Mouse (Mus musculus): ENCODE measurements around the gene Wasf3. TPM values are rescaled to one million over a fixed set of nuclear protein-coding genes. Genes with fewer than 3 reads are reported as not detected.

Wasf3 gene
- polyA plus RNA-seq, 1 experiment from 2014 or later = 0.50 TPM

- H3K4me1 ChIP-seq (replicated peaks; ENCODE audit: control insufficient read depth, insufficient read depth) = no peaks in the 10 kb centered on the region
- no peaks in the 10 kb centered on the region for H3K9me3 ChIP-seq (ENCODE audit: control insufficient read depth, low read length)
- no peaks in the 10 kb centered on the region for H3K27me3 ChIP-seq (ENCODE audit: control insufficient read depth, insufficient read depth, low read length)
- H3K27ac ChIP-seq (replicated peaks) = no peak overlapping the region
- TF ChIP-seq EP300 (optimal IDR thresholded peaks at IDR 0.05) (no peak), CTCF (IDR thresholded peaks at IDR 0.05; ENCODE audit: low read depth) (no peak)
- no peak overlapping the region for H3K9ac ChIP-seq (ENCODE audit: low read length)
- WGBS = 76% methylated on average over 11 of the region's 11 CpGs
- H3K4me2 ChIP-seq (replicated peaks; ENCODE audit: low read depth) = no peak overlapping the region
- H3K4me3 ChIP-seq (ENCODE audit: low read depth, low read length) = no peak overlapping the region
- DNase-seq (ENCODE audit: low spot score) (no peak), ATAC-seq (ENCODE audit: low FRiP score, low TSS enrichment) (no peak)
- no peaks in the 10 kb centered on the region for H3K36me3 ChIP-seq (ENCODE audit: control insufficient read depth, insufficient read depth, low read length)
Observed at GRCm38 (mm10) chr5:146402311-146402710, 17.5 kb downstream of the Wasf3 start.

- Histone ChIP-seq H3K27me3 (ENCODE audit: control insufficient read depth, insufficient read depth, low read length) (no peaks in the 10 kb centered on the region), H3K9ac (ENCODE audit: low read length) (no peak overlapping the region), H3K27ac (replicated peaks) (no peak overlapping the region), H3K9me3 (ENCODE audit: control insufficient read depth, low read length) (no peaks in the 10 kb centered on the region), H3K4me2 (replicated peaks; ENCODE audit: low read depth) (no peak overlapping the region), H3K36me3 (ENCODE audit: control insufficient read depth, insufficient read depth, low read length) (no peaks in the 10 kb centered on the region), H3K4me3 (ENCODE audit: low read depth, low read length) (no peak overlapping the region), H3K4me1 (replicated peaks; ENCODE audit: control insufficient read depth, insufficient read depth) (no peaks in the 10 kb centered on the region)
- DNase-seq (ENCODE audit: low spot score) (no peak), ATAC-seq (ENCODE audit: low FRiP score, low TSS enrichment) (no peak)
- 57% methylated on average over 2 of the region's 2 CpGs for WGBS
- TF ChIP-seq EP300 (optimal IDR thresholded peaks at IDR 0.05) (no peak), CTCF (IDR thresholded peaks at IDR 0.05; ENCODE audit: low read depth) (no peak)
Observed at GRCm38 (mm10) chr5:146403923-146404322, 19.1 kb downstream of the Wasf3 start.

GRCm38 (mm10) chr5:146406133-146406532, 21.3 kb downstream of the Wasf3 start:
- no peaks in the 10 kb centered on the region for H3K27me3 ChIP-seq (ENCODE audit: control insufficient read depth, insufficient read depth, low read length)
- no peaks in the 10 kb centered on the region for H3K4me1 ChIP-seq (replicated peaks; ENCODE audit: control insufficient read depth, insufficient read depth)
- no peak overlapping the region for H3K4me2 ChIP-seq (replicated peaks; ENCODE audit: low read depth)
- no peaks in the 10 kb centered on the region for H3K36me3 ChIP-seq (ENCODE audit: control insufficient read depth, insufficient read depth, low read length)
- no peak overlapping the region for H3K27ac ChIP-seq (replicated peaks)
- no peak overlapping the region for H3K9ac ChIP-seq (ENCODE audit: low read length)
- ATAC-seq (ENCODE audit: low FRiP score, low TSS enrichment) = no peak
- no peak for DNase-seq (ENCODE audit: low spot score)
- TF ChIP-seq EP300 (optimal IDR thresholded peaks at IDR 0.05) (no peak), CTCF (IDR thresholded peaks at IDR 0.05; ENCODE audit: low read depth) (peak; percentile 38)
- 96% methylated on average over 1 of the region's 1 CpGs for WGBS
- H3K9me3 ChIP-seq (ENCODE audit: control insufficient read depth, low read length) = no peaks in the 10 kb centered on the region
- no peak overlapping the region for H3K4me3 ChIP-seq (ENCODE audit: low read depth, low read length)

- Histone ChIP-seq H3K9me3 (ENCODE audit: control insufficient read depth, low read length) (no peaks in the 10 kb centered on the region), H3K4me3 (ENCODE audit: low read depth, low read length) (no peak overlapping the region), H3K36me3 (ENCODE audit: control insufficient read depth, insufficient read depth, low read length) (no peaks in the 10 kb centered on the region), H3K27ac (replicated peaks) (no peak overlapping the region), H3K4me2 (replicated peaks; ENCODE audit: low read depth) (no peak overlapping the region), H3K27me3 (ENCODE audit: control insufficient read depth, insufficient read depth, low read length) (no peaks in the 10 kb centered on the region), H3K4me1 (replicated peaks; ENCODE audit: control insufficient read depth, insufficient read depth) (no peaks in the 10 kb centered on the region), H3K9ac (ENCODE audit: low read length) (no peak overlapping the region)
- no peak for TF ChIP-seq EP300 (optimal IDR thresholded peaks at IDR 0.05)
- TF ChIP-seq CTCF (IDR thresholded peaks at IDR 0.05; ENCODE audit: low read depth) = no peak
- ATAC-seq (ENCODE audit: low FRiP score, low TSS enrichment) (no peak), DNase-seq (ENCODE audit: low spot score) (no peak)
- WGBS = 37% methylated on average over 3 of the region's 3 CpGs
Observed at GRCm38 (mm10) chr5:146407791-146408190, 23.0 kb downstream of the Wasf3 start.

- ATAC-seq (ENCODE audit: low FRiP score, low TSS enrichment) (no peak), DNase-seq (ENCODE audit: low spot score) (no peak)
- H3K27me3 ChIP-seq (ENCODE audit: control insufficient read depth, insufficient read depth, low read length) = no peaks in the 10 kb centered on the region
- TF ChIP-seq CTCF (IDR thresholded peaks at IDR 0.05; ENCODE audit: low read depth) = no peak
- TF ChIP-seq EP300 (optimal IDR thresholded peaks at IDR 0.05) = no peak
- H3K4me1 ChIP-seq (replicated peaks; ENCODE audit: control insufficient read depth, insufficient read depth) = no peaks in the 10 kb centered on the region
- no peak overlapping the region for H3K4me2 ChIP-seq (replicated peaks; ENCODE audit: low read depth)
- H3K36me3 ChIP-seq (ENCODE audit: control insufficient read depth, insufficient read depth, low read length) = no peaks in the 10 kb centered on the region
- WGBS = 67% methylated on average over 8 of the region's 8 CpGs
- no peak overlapping the region for H3K4me3 ChIP-seq (ENCODE audit: low read depth, low read length)
- H3K9ac ChIP-seq (ENCODE audit: low read length) = no peak overlapping the region
- H3K27ac ChIP-seq (replicated peaks) = no peak overlapping the region
- no peaks in the 10 kb centered on the region for H3K9me3 ChIP-seq (ENCODE audit: control insufficient read depth, low read length)
Observed at GRCm38 (mm10) chr5:146408604-146409003, 23.8 kb downstream of the Wasf3 start.

- no peaks in the 10 kb centered on the region for H3K27me3 ChIP-seq (ENCODE audit: control insufficient read depth, insufficient read depth, low read length)
- no peaks in the 10 kb centered on the region for H3K4me1 ChIP-seq (replicated peaks; ENCODE audit: control insufficient read depth, insufficient read depth)
- ATAC-seq (ENCODE audit: low FRiP score, low TSS enrichment) = no peak
- no peak overlapping the region for H3K27ac ChIP-seq (replicated peaks)
- WGBS = 80% methylated on average over 4 of the region's 4 CpGs
- no peaks in the 10 kb centered on the region for H3K36me3 ChIP-seq (ENCODE audit: control insufficient read depth, insufficient read depth, low read length)
- TF ChIP-seq CTCF (IDR thresholded peaks at IDR 0.05; ENCODE audit: low read depth) (no peak), EP300 (optimal IDR thresholded peaks at IDR 0.05) (no peak)
- no peaks in the 10 kb centered on the region for H3K9me3 ChIP-seq (ENCODE audit: control insufficient read depth, low read length)
- H3K4me3 ChIP-seq (ENCODE audit: low read depth, low read length) = no peak overlapping the region
- no peak for DNase-seq (ENCODE audit: low spot score)
- H3K4me2 ChIP-seq (replicated peaks; ENCODE audit: low read depth) = no peak overlapping the region
- no peak overlapping the region for H3K9ac ChIP-seq (ENCODE audit: low read length)
Observed at GRCm38 (mm10) chr5:146410821-146411220, 26.0 kb downstream of the Wasf3 start.

Data from stomach, postnatal 0 days (tissue).